Mouse (Mus musculus): ENCODE results near the gene Notum. TPM values are rescaled to one million over a fixed set of nuclear protein-coding genes. Genes with fewer than 3 reads are reported as not detected.
A peak's percentile ranks its signal among the peaks of the same experiment; 100 is the strongest.

Gene Notum
- total and polyA plus RNA-seq, 2 experiments from 2014 or later: 4.1 to 6.9 TPM

- Histone ChIP-seq H3K27ac (no peak overlapping the region), H3K4me2 (ENCODE audit: low read depth, low read length) (no peak overlapping the region), H3K9me3 (ENCODE audit: low read length) (no peaks in the 10 kb centered on the region), H3K27me3 (ENCODE audit: insufficient read depth, low read length) (no peaks in the 10 kb centered on the region), H3K9ac (replicated peaks; ENCODE audit: low read length) (no peak overlapping the region), H3K4me3 (ENCODE audit: low read length) (no peak overlapping the region), H3K4me1 (ENCODE audit: insufficient read depth, low read length) (no peaks in the 10 kb centered on the region), H3K36me3 (ENCODE audit: insufficient read depth, low read length) (peaks cover 19% of the 10 kb centered on the region)
- WGBS: 73% methylated on average over 3 of the region's 3 CpGs
- no peak for TF ChIP-seq CTCF (IDR thresholded peaks at IDR 0.05; ENCODE audit: low read depth)
- ATAC-seq (no peak), DNase-seq (ENCODE audit: low spot score) (no peak)
Observed at GRCm38 (mm10) chr11:120689365-120689764, 28.4 kb upstream of the Notum start.

GRCm38 (mm10) chr11:120686650-120687272, 25.8 kb upstream of the Notum start:
- DNase-seq (ENCODE audit: low spot score) (no peak), ATAC-seq (no peak)
- Histone ChIP-seq H3K36me3 (ENCODE audit: insufficient read depth, low read length) (peaks cover 22% of the 10 kb centered on the region), H3K27ac (peak overlapping the region; percentile 32; the same call in 1 of the 2 replicates), H3K4me3 (ENCODE audit: low read length) (no peak overlapping the region), H3K9me3 (ENCODE audit: low read length) (no peaks in the 10 kb centered on the region), H3K4me1 (ENCODE audit: insufficient read depth, low read length) (no peaks in the 10 kb centered on the region), H3K4me2 (ENCODE audit: low read depth, low read length) (no peak overlapping the region), H3K27me3 (ENCODE audit: insufficient read depth, low read length) (no peaks in the 10 kb centered on the region), H3K9ac (replicated peaks; ENCODE audit: low read length) (no peak overlapping the region)
- 68% methylated on average over 20 of the region's 20 CpGs for WGBS
- no peak for TF ChIP-seq CTCF (IDR thresholded peaks at IDR 0.05; ENCODE audit: low read depth)

DNA sequence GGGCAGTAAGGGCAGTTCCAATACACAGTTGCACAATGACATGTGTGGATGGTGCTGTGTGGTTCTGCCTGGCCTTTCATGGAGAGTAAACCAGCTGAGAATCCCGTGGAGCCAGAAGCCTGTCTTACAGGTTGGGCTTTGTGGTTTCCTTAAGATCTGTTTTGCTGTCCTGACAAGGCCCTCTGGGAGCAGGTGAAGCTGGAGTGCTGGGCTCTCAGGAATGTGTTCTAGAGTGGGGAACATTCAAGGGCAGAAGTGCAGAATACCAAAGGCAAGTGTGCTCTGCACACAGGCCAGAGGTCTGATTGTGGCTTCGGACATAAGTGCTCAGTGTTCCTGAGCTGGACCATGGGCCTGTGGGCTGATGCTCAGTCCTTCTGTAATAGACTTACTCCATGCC, 23.7 kb upstream of the Notum start:
- no peak overlapping the region for H3K27ac ChIP-seq
- H3K27me3 ChIP-seq (ENCODE audit: insufficient read depth, low read length): no peaks in the 10 kb centered on the region
- H3K4me1 ChIP-seq (ENCODE audit: insufficient read depth, low read length): no peaks in the 10 kb centered on the region
- H3K9ac ChIP-seq (replicated peaks; ENCODE audit: low read length): no peak overlapping the region
- H3K36me3 ChIP-seq (ENCODE audit: insufficient read depth, low read length): peaks cover 19% of the 10 kb centered on the region
- no peak overlapping the region for H3K4me2 ChIP-seq (ENCODE audit: low read depth, low read length)
- WGBS: 91% methylated on average over 2 of the region's 2 CpGs
- DNase-seq (ENCODE audit: low spot score) (no peak), ATAC-seq (no peak)
- H3K9me3 ChIP-seq (ENCODE audit: low read length): no peaks in the 10 kb centered on the region
- no peak for TF ChIP-seq CTCF (IDR thresholded peaks at IDR 0.05; ENCODE audit: low read depth)
- no peak overlapping the region for H3K4me3 ChIP-seq (ENCODE audit: low read length)

DNA sequence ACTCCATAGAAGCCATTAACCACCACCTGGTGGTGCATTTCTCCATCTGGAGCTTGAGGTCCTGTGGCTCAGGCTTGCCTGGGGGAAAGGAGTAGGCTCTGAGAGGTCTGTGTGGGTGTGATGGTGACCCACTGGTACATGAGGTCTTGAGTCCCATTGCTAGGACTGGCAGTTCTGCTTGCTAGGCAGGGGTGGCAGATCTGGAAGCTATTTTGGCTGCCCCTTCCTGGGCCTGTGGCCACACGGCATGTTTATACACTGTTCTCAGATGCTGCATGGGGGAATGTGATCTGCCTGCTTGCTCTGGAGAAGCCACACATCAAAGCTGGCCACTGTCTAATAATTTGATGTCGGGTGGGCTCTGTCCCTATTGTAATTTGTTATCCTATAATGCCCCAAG, 23.1 kb upstream of the Notum start:
- Histone ChIP-seq H3K27me3 (ENCODE audit: insufficient read depth, low read length) (no peaks in the 10 kb centered on the region), H3K4me2 (ENCODE audit: low read depth, low read length) (no peak overlapping the region), H3K4me1 (ENCODE audit: insufficient read depth, low read length) (no peaks in the 10 kb centered on the region), H3K9ac (replicated peaks; ENCODE audit: low read length) (no peak overlapping the region), H3K9me3 (ENCODE audit: low read length) (no peaks in the 10 kb centered on the region), H3K36me3 (ENCODE audit: insufficient read depth, low read length) (peaks cover 19% of the 10 kb centered on the region), H3K27ac (no peak overlapping the region), H3K4me3 (ENCODE audit: low read length) (no peak overlapping the region)
- DNase-seq (ENCODE audit: low spot score) (no peak), ATAC-seq (no peak)
- no peak for TF ChIP-seq CTCF (IDR thresholded peaks at IDR 0.05; ENCODE audit: low read depth)
- WGBS: 92% methylated on average over 2 of the region's 2 CpGs

DNA sequence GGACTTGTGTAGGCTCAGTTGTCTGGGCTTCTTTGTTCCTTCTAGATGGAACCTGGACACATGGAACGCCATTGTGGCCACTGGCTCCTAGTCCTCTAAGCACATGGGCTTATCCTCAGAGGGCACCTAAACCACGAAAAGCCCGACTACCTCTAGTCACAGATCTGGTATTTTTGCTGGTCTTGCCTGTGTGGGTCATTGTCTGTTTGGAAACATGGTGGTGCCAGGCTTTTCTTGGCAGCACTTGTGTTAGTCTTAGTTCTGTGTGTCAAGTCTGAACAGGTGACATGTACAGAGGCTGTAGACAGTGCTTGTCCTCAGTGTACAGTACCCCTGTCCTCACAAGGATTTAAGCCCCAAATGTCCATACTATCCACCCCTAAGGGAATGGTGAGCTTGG, 22.6 kb upstream of the Notum start:
- Histone ChIP-seq H3K27ac (no peak overlapping the region), H3K4me2 (ENCODE audit: low read depth, low read length) (no peak overlapping the region), H3K9ac (replicated peaks; ENCODE audit: low read length) (no peak overlapping the region), H3K4me1 (ENCODE audit: insufficient read depth, low read length) (no peaks in the 10 kb centered on the region), H3K36me3 (ENCODE audit: insufficient read depth, low read length) (peaks cover 22% of the 10 kb centered on the region), H3K27me3 (ENCODE audit: insufficient read depth, low read length) (no peaks in the 10 kb centered on the region), H3K9me3 (ENCODE audit: low read length) (no peaks in the 10 kb centered on the region), H3K4me3 (ENCODE audit: low read length) (no peak overlapping the region)
- TF ChIP-seq CTCF (IDR thresholded peaks at IDR 0.05; ENCODE audit: low read depth): no peak
- no peak for ATAC-seq
- DNase-seq (ENCODE audit: low spot score): no peak
- WGBS: 96% methylated on average over 3 of the region's 3 CpGs

GRCm38 (mm10) chr11:120682683-120683082, 21.7 kb upstream of the Notum start:
- H3K4me1 ChIP-seq (ENCODE audit: insufficient read depth, low read length): no peaks in the 10 kb centered on the region
- H3K4me3 ChIP-seq (ENCODE audit: low read length): no peak overlapping the region
- no peak for DNase-seq (ENCODE audit: low spot score)
- no peaks in the 10 kb centered on the region for H3K9me3 ChIP-seq (ENCODE audit: low read length)
- H3K9ac ChIP-seq (replicated peaks; ENCODE audit: low read length): no peak overlapping the region
- no peak overlapping the region for H3K27ac ChIP-seq
- H3K27me3 ChIP-seq (ENCODE audit: insufficient read depth, low read length): no peaks in the 10 kb centered on the region
- no peak overlapping the region for H3K4me2 ChIP-seq (ENCODE audit: low read depth, low read length)
- WGBS: 92% methylated on average over 5 of the region's 5 CpGs
- H3K36me3 ChIP-seq (ENCODE audit: insufficient read depth, low read length): peaks cover 21% of the 10 kb centered on the region
- no peak for TF ChIP-seq CTCF (IDR thresholded peaks at IDR 0.05; ENCODE audit: low read depth)
- no peak for ATAC-seq

DNA sequence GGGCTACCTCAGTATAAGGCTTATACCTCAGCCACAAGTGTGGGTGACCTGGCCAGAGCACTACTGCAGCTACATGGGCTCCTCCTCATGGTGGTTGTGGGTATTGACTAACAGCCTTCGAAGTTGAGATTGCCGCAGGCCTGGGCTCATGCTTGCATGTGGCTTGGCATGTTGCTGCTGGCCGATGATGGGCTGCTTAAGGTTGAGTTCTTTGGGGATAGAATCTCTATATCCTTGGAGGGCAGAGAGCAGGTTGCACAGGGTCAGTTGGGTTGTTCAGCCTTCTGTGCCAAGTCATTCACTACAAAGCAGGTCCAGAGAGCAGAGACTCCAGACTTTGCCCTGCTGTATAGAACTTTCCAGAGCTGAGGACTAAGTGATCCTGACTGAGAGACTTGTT, 18.9 kb upstream of the Notum start:
- peaks cover 16% of the 10 kb centered on the region for H3K36me3 ChIP-seq (ENCODE audit: insufficient read depth, low read length)
- TF ChIP-seq CTCF (IDR thresholded peaks at IDR 0.05; ENCODE audit: low read depth): peak; percentile 71
- H3K27ac ChIP-seq: no peak overlapping the region
- H3K4me3 ChIP-seq (ENCODE audit: low read length): no peak overlapping the region
- DNase-seq (ENCODE audit: low spot score) (peak; percentile 27), ATAC-seq (peak; percentile 45; the same call in 1 of the 2 replicates)
- no peaks in the 10 kb centered on the region for H3K9me3 ChIP-seq (ENCODE audit: low read length)
- no peak overlapping the region for H3K9ac ChIP-seq (replicated peaks; ENCODE audit: low read length)
- no peaks in the 10 kb centered on the region for H3K4me1 ChIP-seq (ENCODE audit: insufficient read depth, low read length)
- H3K4me2 ChIP-seq (ENCODE audit: low read depth, low read length): no peak overlapping the region
- no peaks in the 10 kb centered on the region for H3K27me3 ChIP-seq (ENCODE audit: insufficient read depth, low read length)
- WGBS: 79% methylated on average over 3 of the region's 3 CpGs

Measured in hindbrain, postnatal 0 days (tissue).